Mouse (Mus musculus) kidney, embryonic 15.5 days (tissue): ENCODE measurements around the gene Coq10a. TPM values are rescaled to one million over a fixed set of nuclear protein-coding genes. Genes with fewer than 3 reads are reported as not detected.

Experiments
- ATAC-seq: fragments of 200-750 bp; cut with Nextera tagmentation; replicated peaks from 2 replicates; pipeline ENCODE4 v1.8.0; 2017; ENCODE audit warnings: moderate TSS enrichment; ENCODE audit not compliant: low FRiP score
- H3K27ac ChIP-seq: fragments of 300-500 bp; sonication (generic); 2 replicates; pipeline ENCODE4 v1.5.1; 2015; ENCODE audit warnings: mild to moderate bottlenecking, inconsistent platforms
- H3K27me3 ChIP-seq: fragments of 300-500 bp; sonication (generic); 2 replicates; pipeline ENCODE4 v1.6.1; 2015; ENCODE audit warnings: inconsistent platforms
- H3K36me3 ChIP-seq: fragments of 300-500 bp; sonication (generic); 2 replicates; pipeline ENCODE4 v1.6.1; 2015; ENCODE audit warnings: inconsistent platforms
- H3K4me1 ChIP-seq: fragments of 300-500 bp; sonication (generic); 2 replicates; pipeline ENCODE4 v1.6.1; 2015; ENCODE audit warnings: inconsistent platforms
- H3K4me2 ChIP-seq: fragments of 300-500 bp; sonication (generic); 2 replicates; pipeline ENCODE4 v1.6.1; 2015; ENCODE audit warnings: moderate library complexity, mild to moderate bottlenecking, inconsistent platforms
- H3K4me3 ChIP-seq: fragments of 300-500 bp; sonication (generic); replicated peaks from 2 replicates; pipeline ENCODE4 v1.5.1; 2015; ENCODE audit warnings: mild to moderate bottlenecking, inconsistent platforms
- H3K9ac ChIP-seq: fragments of 300-500 bp; sonication (generic); 2 replicates; pipeline ENCODE4 v1.6.1; 2015; ENCODE audit warnings: mild to moderate bottlenecking, inconsistent platforms
- H3K9me3 ChIP-seq: fragments of 300-500 bp; sonication (generic); replicated peaks from 2 replicates; pipeline ENCODE4 v1.6.1; 2016; ENCODE audit warnings: inconsistent platforms
- WGBS: fragments of 180-500 bp; shearing (Covaris S2); methylation state at CpG from one replicate; pipeline ENCODE4 v1.1.7; 2015; ENCODE audit warnings: mixed read lengths; 5-methylcytosine and 5-hydroxymethylcytosine counted together
- polyA plus RNA-seq: library from polyadenylated mRNA; unstranded; fragments of >200 nt; fragmentation: Nextera tagmentation; extraction: Ambion mirVana; gene quantifications from 2 replicates; pipeline ENCODE4 v1.2.1, GENCODE M21; 2015

Gene Coq10a
- polyA plus RNA-seq, 1 experiment from 2014 or later = 13.7 TPM

- H3K36me3 ChIP-seq = peaks cover 73% of the 10 kb centered on the region
These were observed 11.8 kb upstream of the Coq10a start for GRCm38 (mm10) chr10:128380565-128380964.

GRCm38 (mm10) chr10:128379260-128379659, 10.5 kb upstream of the Coq10a start:
- Histone ChIP-seq H3K4me2 (no peak overlapping the region), H3K36me3 (peaks cover 60% of the 10 kb centered on the region), H3K27me3 (no peaks in the 10 kb centered on the region), H3K27ac (no peak overlapping the region), H3K9me3 (no peaks in the 10 kb centered on the region), H3K4me3 (0 out of 2 replicates have a peak overlapping the region, but pooled peaks have one; percentile 74), H3K9ac (no peak overlapping the region; the same call in 1 of the 2 replicates), H3K4me1 (peaks cover 28% of the 10 kb centered on the region)
- 97% methylated on average over 7 of the region's 7 CpGs for WGBS
- ATAC-seq = no peak

More at GRCm38 (mm10) chr10:128380565-128380964, 11.8 kb upstream of the Coq10a start:
- Histone ChIP-seq H3K4me2 (no peak overlapping the region), H3K4me1 (peaks cover 28% of the 10 kb centered on the region), H3K9me3 (no peaks in the 10 kb centered on the region), H3K27me3 (no peaks in the 10 kb centered on the region), H3K9ac (no peak overlapping the region), H3K4me3 (no peak overlapping the region), H3K27ac (no peak overlapping the region)
- 91% methylated on average over 5 of the region's 5 CpGs for WGBS
- no peak for ATAC-seq

- peak overlapping the region; percentile 92; the same call in 1 of the 2 replicates for H3K9ac ChIP-seq
- peaks cover 28% of the 10 kb centered on the region for H3K4me1 ChIP-seq
- peak overlapping the region; percentile 85 for H3K4me2 ChIP-seq
- H3K9me3 ChIP-seq = no peaks in the 10 kb centered on the region
- H3K36me3 ChIP-seq = peaks cover 52% of the 10 kb centered on the region
- peak overlapping the region; percentile 74 for H3K4me3 ChIP-seq
- no peak for ATAC-seq
- WGBS = 71% methylated on average over 3 of the region's 3 CpGs
- H3K27me3 ChIP-seq = no peaks in the 10 kb centered on the region
- no peak overlapping the region for H3K27ac ChIP-seq
These were observed 9.7 kb upstream of the Coq10a start for GRCm38 (mm10) chr10:128378462-128378861.

GRCm38 (mm10) chr10:128377940-128378448, 9.2 kb upstream of the Coq10a start:
- Histone ChIP-seq H3K4me3 (peak overlapping the region; percentile 74), H3K4me2 (peak overlapping the region; percentile 85), H3K36me3 (peaks cover 47% of the 10 kb centered on the region), H3K27me3 (no peaks in the 10 kb centered on the region), H3K4me1 (peaks cover 28% of the 10 kb centered on the region), H3K9ac (peak overlapping the region; percentile 92), H3K27ac (peak overlapping the region; percentile 96), H3K9me3 (no peaks in the 10 kb centered on the region)
- 51% methylated on average over 14 of the region's 14 CpGs for WGBS
- no peak for ATAC-seq

- H3K4me3 ChIP-seq = peak overlapping the region; percentile 74
- peak overlapping the region; percentile 92 for H3K9ac ChIP-seq
- H3K27me3 ChIP-seq = no peaks in the 10 kb centered on the region
- peaks cover 28% of the 10 kb centered on the region for H3K4me1 ChIP-seq
- peaks cover 41% of the 10 kb centered on the region for H3K36me3 ChIP-seq
- H3K4me2 ChIP-seq = peak overlapping the region; percentile 85
- peak overlapping the region; percentile 96 for H3K27ac ChIP-seq
- 0% methylated on average over 47 of the region's 47 CpGs for WGBS
- H3K9me3 ChIP-seq = no peaks in the 10 kb centered on the region
- ATAC-seq = peak; percentile 77
These were observed 8.6 kb upstream of the Coq10a start for GRCm38 (mm10) chr10:128377222-128377939.

- peaks cover 33% of the 10 kb centered on the region for H3K36me3 ChIP-seq
- no peaks in the 10 kb centered on the region for H3K9me3 ChIP-seq
- H3K4me1 ChIP-seq = peaks cover 28% of the 10 kb centered on the region
- peak within 1 kb of the TSS; percentile 96 for H3K27ac ChIP-seq
- H3K27me3 ChIP-seq = no peaks in the 10 kb centered on the region
- peak within 1 kb of the TSS; percentile 92 for H3K9ac ChIP-seq
- peak within 1 kb of the TSS; percentile 85 for H3K4me2 ChIP-seq
- 1% methylated on average over 48 of the region's 73 CpGs for WGBS
- peak within 1 kb of the TSS; percentile 74 for H3K4me3 ChIP-seq
- ATAC-seq = peak; percentile 95
These were observed 7.8 kb upstream of the Coq10a start, which contains the start of gene Ankrd52 for GRCm38 (mm10) chr10:128376455-128377211. Gene Ankrd52, plus strand, starts transcription at chr10:128377115.

- Histone ChIP-seq H3K27ac (peak overlapping the region; percentile 96), H3K36me3 (peaks cover 28% of the 10 kb centered on the region), H3K27me3 (no peaks in the 10 kb centered on the region), H3K4me3 (peak overlapping the region; percentile 74), H3K4me2 (peak overlapping the region; percentile 85), H3K9me3 (no peaks in the 10 kb centered on the region), H3K4me1 (peaks cover 28% of the 10 kb centered on the region), H3K9ac (peak overlapping the region; percentile 92)
- no peak for ATAC-seq
- 48% methylated on average over 4 of the region's 4 CpGs for WGBS
These were observed 7.3 kb upstream of the Coq10a start for GRCm38 (mm10) chr10:128376099-128376454.

- no peak overlapping the region for H3K27ac ChIP-seq
- H3K9ac ChIP-seq = no peak overlapping the region
- peaks cover 32% of the 10 kb centered on the region for H3K4me1 ChIP-seq
- WGBS = 78% methylated on average over 6 of the region's 6 CpGs
- no peaks in the 10 kb centered on the region for H3K9me3 ChIP-seq
- no peak overlapping the region for H3K4me3 ChIP-seq
- peaks cover 11% of the 10 kb centered on the region for H3K36me3 ChIP-seq
- no peak overlapping the region for H3K4me2 ChIP-seq
- ATAC-seq = no peak
- H3K27me3 ChIP-seq = no peaks in the 10 kb centered on the region
These were observed 5.6 kb upstream of the Coq10a start for GRCm38 (mm10) chr10:128374393-128374792.

- Histone ChIP-seq H3K4me1 (peaks cover 24% of the 10 kb centered on the region), H3K9ac (no peak overlapping the region), H3K4me3 (no peak overlapping the region), H3K27ac (peak overlapping the region; percentile 1; the same call in 1 of the 2 replicates), H3K36me3 (no peaks in the 10 kb centered on the region), H3K27me3 (no peaks in the 10 kb centered on the region), H3K4me2 (no peak overlapping the region), H3K9me3 (no peaks in the 10 kb centered on the region)
- 69% methylated on average over 6 of the region's 6 CpGs for WGBS
- ATAC-seq = no peak
These were observed 4.4 kb upstream of the Coq10a start for GRCm38 (mm10) chr10:128372989-128373748.

- Histone ChIP-seq H3K27ac (no peak overlapping the region), H3K4me1 (peaks cover 26% of the 10 kb centered on the region), H3K36me3 (no peaks in the 10 kb centered on the region), H3K4me3 (no peak overlapping the region), H3K9me3 (no peaks in the 10 kb centered on the region), H3K4me2 (no peak overlapping the region), H3K27me3 (no peaks in the 10 kb centered on the region), H3K9ac (no peak overlapping the region)
- WGBS = 76% methylated on average over 5 of the region's 5 CpGs
- ATAC-seq = no peak
These were observed 3.3 kb upstream of the Coq10a start for GRCm38 (mm10) chr10:128372142-128372541.

- Histone ChIP-seq H3K9me3 (no peaks in the 10 kb centered on the region), H3K4me1 (peaks cover 18% of the 10 kb centered on the region), H3K36me3 (peaks cover 4% of the 10 kb centered on the region; the same call in 1 of the 2 replicates), H3K4me2 (no peak overlapping the region), H3K9ac (no peak overlapping the region), H3K27me3 (no peaks in the 10 kb centered on the region), H3K27ac (no peak overlapping the region), H3K4me3 (no peak overlapping the region)
- 35% methylated on average over 4 of the region's 4 CpGs for WGBS
- no peak for ATAC-seq
These were observed 1.8 kb upstream of the Coq10a start for GRCm38 (mm10) chr10:128370601-128371000.
